Mouse (Mus musculus) forebrain, postnatal 0 days (tissue): ENCODE results near the gene 1500011B03Rik. TPM values are rescaled to one million over a fixed set of nuclear protein-coding genes. Genes with fewer than 3 reads are reported as not detected.

Source experiments
- ATAC-seq: fragments of 200-750 bp; cut with Nextera tagmentation; 2 replicates; pipeline ENCODE4 v1.8.0; 2017; ENCODE audit warnings: mild to moderate bottlenecking, moderate library complexity
- DNase-seq: peaks from one replicate; pipeline ENCODE4 v3.0.0-alpha.2; 2015
- H3K27ac ChIP-seq: fragments of 300-500 bp; sonication (generic); 2 replicates; pipeline ENCODE4 v1.5.1; 2014; ENCODE audit warnings: low read depth, mild to moderate bottlenecking, antibody characterized with exemption, low read length, moderate library complexity, mixed read lengths
- H3K27me3 ChIP-seq: fragments of 300-500 bp; sonication (generic); 2 replicates; pipeline ENCODE4 v1.6.1; 2014; ENCODE audit warnings: mild to moderate bottlenecking, low read length, mixed read lengths; ENCODE audit not compliant: insufficient read depth
- H3K36me3 ChIP-seq: fragments of 300-500 bp; sonication (generic); 2 replicates; pipeline ENCODE4 v1.6.1; 2014; ENCODE audit warnings: mild to moderate bottlenecking, moderate library complexity; ENCODE audit not compliant: insufficient read depth
- H3K4me1 ChIP-seq: fragments of 300-500 bp; sonication (generic); 2 replicates; pipeline ENCODE4 v1.6.1; 2014; ENCODE audit warnings: antibody characterized with exemption; ENCODE audit not compliant: insufficient read depth
- H3K4me2 ChIP-seq: fragments of 300-500 bp; sonication (generic); 2 replicates; pipeline ENCODE4 v1.6.1; 2014; ENCODE audit warnings: low read depth, mild to moderate bottlenecking, moderate library complexity
- H3K4me3 ChIP-seq: fragments of 300-500 bp; sonication (generic); 2 replicates; pipeline ENCODE4 v1.5.1; 2014; ENCODE audit warnings: low read depth, low read length, mixed read lengths
- H3K9ac ChIP-seq: fragments of 300-500 bp; sonication (generic); 2 replicates; pipeline ENCODE4 v1.6.1; 2014; ENCODE audit warnings: mild to moderate bottlenecking
- H3K9me3 ChIP-seq: fragments of 300-500 bp; sonication (generic); 2 replicates; pipeline ENCODE4 v1.6.1; 2016; ENCODE audit warnings: low read length
- CTCF ChIP-seq: sonication (generic); IDR thresholded peaks from 2 replicates; pipeline ENCODE4 v1.5.1; 2016; ENCODE audit warnings: antibody characterized with exemption, control low read depth, low read depth
- WGBS: fragments of 180-500 bp; shearing (Covaris S2); extraction: QIAGEN DNeasy Blood & Tissue Kit; methylation state at CpG from one replicate; pipeline ENCODE4 v1.1.7; 2014; 5-methylcytosine and 5-hydroxymethylcytosine counted together
- polyA plus RNA-seq: library from polyadenylated mRNA; unstranded; fragments of >200 nt; fragmentation: Nextera tagmentation; extraction: Ambion mirVana; gene quantifications from 2 replicates; pipeline ENCODE4 v1.2.1, GENCODE M21; 2015
- total RNA-seq: library from RNA; depleted of rRNA; stranded (reverse); fragments of >200 nt; gene quantifications from 2 replicates; pipeline ENCODE4 v1.2.3, GENCODE M21; 2014

Gene 1500011B03Rik
- total and polyA plus RNA-seq, 2 experiments from 2014 or later = 298 to 378 TPM

- H3K27me3 ChIP-seq = no peaks in the 10 kb centered on the region
- H3K36me3 ChIP-seq = peaks cover 16% of the 10 kb centered on the region
- DNase-seq (no peak), ATAC-seq (no peak)
- no peak for TF ChIP-seq CTCF
- no peak overlapping the region for H3K9ac ChIP-seq
- no peaks in the 10 kb centered on the region for H3K9me3 ChIP-seq
- H3K4me2 ChIP-seq = no peak overlapping the region
- 85% methylated on average over 12 of the region's 12 CpGs for WGBS
- no peak overlapping the region for H3K27ac ChIP-seq
- no peak overlapping the region for H3K4me3 ChIP-seq
- H3K4me1 ChIP-seq = no peaks in the 10 kb centered on the region
Observed at GRCm38 (mm10) chr5:114783405-114784163, 39.7 kb downstream of the 1500011B03Rik start.

GRCm38 (mm10) chr5:114782991-114783390 lies 40.3 kb downstream of the 1500011B03Rik start:
- no peaks in the 10 kb centered on the region for H3K27me3 ChIP-seq
- H3K9ac ChIP-seq = no peak overlapping the region
- no peak overlapping the region for H3K27ac ChIP-seq
- H3K4me2 ChIP-seq = no peak overlapping the region
- TF ChIP-seq CTCF = no peak
- H3K4me3 ChIP-seq = no peak overlapping the region
- 84% methylated on average over 9 of the region's 9 CpGs for WGBS
- H3K36me3 ChIP-seq = peaks cover 16% of the 10 kb centered on the region
- DNase-seq = no peak
- no peaks in the 10 kb centered on the region for H3K9me3 ChIP-seq
- ATAC-seq = no peak
- H3K4me1 ChIP-seq = no peaks in the 10 kb centered on the region

- H3K9ac ChIP-seq = no peak overlapping the region
- H3K27ac ChIP-seq = no peak overlapping the region
- no peak for DNase-seq
- H3K9me3 ChIP-seq = no peaks in the 10 kb centered on the region
- H3K36me3 ChIP-seq = no peaks in the 10 kb centered on the region
- no peak overlapping the region for H3K4me3 ChIP-seq
- H3K27me3 ChIP-seq = no peaks in the 10 kb centered on the region
- 81% methylated on average over 7 of the region's 7 CpGs for WGBS
- no peak overlapping the region for H3K4me2 ChIP-seq
- H3K4me1 ChIP-seq = peaks cover 11% of the 10 kb centered on the region; the same call in 1 of the 2 replicates
- no peak for TF ChIP-seq CTCF
- no peak for ATAC-seq
Observed at GRCm38 (mm10) chr5:114780912-114781311, 42.4 kb downstream of the 1500011B03Rik start.

DNA sequence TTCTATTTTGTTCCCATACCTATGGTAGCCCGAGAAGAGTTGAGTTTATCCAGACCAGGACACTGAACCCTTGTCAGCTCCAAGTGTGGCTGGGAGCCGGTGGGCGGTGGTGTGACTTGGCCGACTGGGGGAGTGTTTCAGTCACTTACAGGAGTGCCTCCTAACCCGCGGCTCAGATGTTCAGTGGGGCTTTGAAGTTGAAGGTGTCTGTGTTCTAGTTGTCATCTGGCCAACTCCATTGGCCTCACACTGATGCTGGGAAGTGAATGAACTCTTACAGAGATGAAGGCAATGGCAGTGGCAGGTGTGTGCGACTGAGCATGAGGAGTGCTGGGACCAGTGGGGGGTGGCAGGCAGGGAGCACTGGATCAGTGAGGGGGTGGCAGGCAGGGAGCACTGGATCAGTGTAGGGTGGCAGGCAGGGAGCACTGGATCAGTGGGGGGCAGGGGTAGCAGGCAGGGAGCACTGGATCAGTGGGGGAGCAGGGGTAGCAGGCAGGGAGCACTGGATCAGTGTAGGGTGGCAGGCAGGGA lies 43.2 kb downstream of the 1500011B03Rik start:
- Histone ChIP-seq H3K36me3 (no peaks in the 10 kb centered on the region), H3K9ac (no peak overlapping the region), H3K9me3 (no peaks in the 10 kb centered on the region), H3K4me1 (peaks cover 12% of the 10 kb centered on the region; the same call in 1 of the 2 replicates), H3K4me3 (no peak overlapping the region), H3K27ac (no peak overlapping the region), H3K27me3 (no peaks in the 10 kb centered on the region), H3K4me2 (no peak overlapping the region)
- no peak for TF ChIP-seq CTCF
- no peak for ATAC-seq
- 75% methylated on average over 7 of the region's 7 CpGs for WGBS
- no peak for DNase-seq

GRCm38 (mm10) chr5:114776174-114776573 lies 47.1 kb downstream of the 1500011B03Rik start:
- 37% methylated on average over 7 of the region's 7 CpGs for WGBS
- Histone ChIP-seq H3K4me2 (peak overlapping the region; percentile 94), H3K9me3 (no peaks in the 10 kb centered on the region), H3K36me3 (no peaks in the 10 kb centered on the region), H3K4me1 (peaks cover 23% of the 10 kb centered on the region; the same call in 1 of the 2 replicates), H3K27me3 (no peaks in the 10 kb centered on the region), H3K27ac (no peak overlapping the region), H3K4me3 (peak overlapping the region; percentile 100), H3K9ac (peak overlapping the region; percentile 91; the same call in 1 of the 2 replicates)
- no peak for ATAC-seq
- DNase-seq = no peak
- TF ChIP-seq CTCF = no peak

DNA sequence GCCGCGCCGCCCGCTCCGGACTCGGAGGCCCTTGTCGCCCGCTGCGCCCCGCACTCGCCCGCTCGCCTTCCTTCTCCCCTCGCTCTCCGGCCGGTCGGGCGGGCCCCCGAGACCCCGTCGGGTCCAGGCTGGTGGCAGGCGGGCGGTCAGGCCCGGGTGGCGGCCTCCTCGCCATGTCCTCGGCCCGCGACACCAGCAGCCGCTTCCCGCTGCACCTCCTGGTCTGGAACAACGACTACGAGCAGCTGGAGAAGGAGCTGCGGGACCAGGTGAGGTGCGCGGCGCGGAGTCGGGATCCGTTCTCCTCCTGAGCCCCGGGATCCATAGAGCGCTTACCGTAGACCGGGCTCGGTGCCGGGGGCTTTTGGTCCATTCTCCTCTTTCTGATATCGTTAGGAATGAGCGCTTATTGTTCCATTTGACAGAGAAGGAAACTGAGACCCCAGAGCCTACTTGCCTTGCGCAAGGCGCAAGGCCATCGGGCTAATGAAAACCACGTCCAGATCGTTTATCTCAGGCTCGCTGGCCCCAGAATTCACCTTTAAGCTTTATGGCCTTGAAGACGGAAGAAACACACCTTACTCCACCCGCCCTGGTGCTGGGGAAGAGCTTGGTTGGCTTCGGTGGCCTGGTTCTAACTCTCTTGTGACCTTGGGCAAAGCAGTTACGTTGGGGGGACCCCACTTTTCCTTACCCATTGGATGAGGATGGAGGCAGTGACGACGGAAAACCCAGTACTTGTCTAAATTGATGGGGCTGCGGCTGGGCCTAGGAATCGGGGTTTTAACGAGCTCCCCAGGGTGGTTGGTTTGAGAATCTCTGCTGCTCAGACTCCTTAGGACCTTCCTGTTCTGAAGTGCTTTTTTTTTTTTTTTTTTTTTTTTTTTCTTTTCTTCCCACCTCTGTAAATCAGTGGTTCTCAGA lies 48.0 kb downstream of the 1500011B03Rik start, which contains the start of gene Git2:
Gene Git2, minus strand, starts transcription at position 462 of the 924 bp plus-strand sequence.
- 2% methylated on average over 51 of the region's 63 CpGs for WGBS
- H3K4me1 ChIP-seq = peaks cover 23% of the 10 kb centered on the region; the same call in 1 of the 2 replicates
- peak within 1 kb of the TSS; percentile 97 for H3K27ac ChIP-seq
- H3K4me2 ChIP-seq = peak within 1 kb of the TSS; percentile 94
- no peaks in the 10 kb centered on the region for H3K9me3 ChIP-seq
- peak within 1 kb of the TSS; percentile 91 for H3K9ac ChIP-seq
- no peak; the same call in 1 of the 2 replicates for TF ChIP-seq CTCF
- peak within 1 kb of the TSS; percentile 100 for H3K4me3 ChIP-seq
- H3K36me3 ChIP-seq = no peaks in the 10 kb centered on the region
- no peaks in the 10 kb centered on the region for H3K27me3 ChIP-seq
- 0 out of 2 replicates have a peak, but pooled peaks have one; percentile 1 for ATAC-seq
- DNase-seq = peak; percentile 63
